Mouse (Mus musculus) layer of hippocampus, adult 18-20 months (tissue): ENCODE measurements at regions not wholly inside any gene's neighbourhood (a gene's known extent, or its start where the extent isn't known, plus 50 kb on each side); places are given as distances from the start of the nearest gene placed in this dataset.
A peak's percentile ranks its signal among the peaks of the same experiment; 100 is the strongest.

Source experiments
- DNase-seq, 2 experiments: peaks; one replicate each; pipeline ENCODE4 v3.0.0; 2022; ENCODE audit warnings: low spot score in 2 of 2

GRCm38 (mm10) chr11:110715300-110715699 is 252.5 kb upstream of the Kcnj16 start:
- DNase-seq = no peak

GRCm38 (mm10) chr11:110716369-110716768 is 251.5 kb upstream of the Kcnj16 start:
- no peak for DNase-seq

- DNase-seq = no peak
These were observed 245.1 kb upstream of the Kcnj16 start for GRCm38 (mm10) chr11:110722701-110723100.

GRCm38 (mm10) chr11:110723971-110724370 is 243.9 kb upstream of the Kcnj16 start:
- DNase-seq = no peak

GRCm38 (mm10) chr11:110727357-110727961 is 240.4 kb upstream of the Kcnj16 start:
- no peak for DNase-seq

- DNase-seq = no peak
These were observed 236.3 kb upstream of the Kcnj16 start for GRCm38 (mm10) chr11:110731510-110731909.

GRCm38 (mm10) chr11:110774128-110774527 is 193.7 kb upstream of the Kcnj16 start:
- DNase-seq = no peak

- DNase-seq = no peak
These were observed 186.1 kb upstream of the Kcnj16 start for GRCm38 (mm10) chr11:110781492-110782276.

- no peak for DNase-seq
These were observed 178.3 kb upstream of the Kcnj16 start for GRCm38 (mm10) chr11:110789537-110789936.

- peak in 1 of 2 experiments; percentile 11 for DNase-seq
These were observed 167.8 kb upstream of the Kcnj16 start for GRCm38 (mm10) chr11:110799887-110800578.

- DNase-seq = no peak
These were observed 165.8 kb upstream of the Kcnj16 start for GRCm38 (mm10) chr11:110802013-110802412.

- DNase-seq = peak in 1 of 2 experiments; percentile 49
These were observed 163.8 kb upstream of the Kcnj16 start for GRCm38 (mm10) chr11:110804079-110804478.

GRCm38 (mm10) chr11:110813137-110813536 is 154.7 kb upstream of the Kcnj16 start:
- no peak for DNase-seq

- no peak for DNase-seq
These were observed 153.1 kb upstream of the Kcnj16 start for GRCm38 (mm10) chr11:110814732-110815131.

- no peak for DNase-seq
These were observed 152.6 kb upstream of the Kcnj16 start for GRCm38 (mm10) chr11:110815206-110815605.

GRCm38 (mm10) chr11:110828584-110828983 is 139.2 kb upstream of the Kcnj16 start:
- DNase-seq = no peak

GRCm38 (mm10) chr11:110836688-110837087 is 131.1 kb upstream of the Kcnj16 start:
- no peak for DNase-seq

GRCm38 (mm10) chr11:110839316-110839715 is 128.5 kb upstream of the Kcnj16 start:
- DNase-seq = no peak

- no peak for DNase-seq
These were observed 99.5 kb upstream of the Kcnj16 start for GRCm38 (mm10) chr11:110868319-110868718.

GRCm38 (mm10) chr11:110870133-110870532 is 97.7 kb upstream of the Kcnj16 start:
- no peak for DNase-seq

- DNase-seq = no peak
These were observed 93.2 kb upstream of the Kcnj16 start for GRCm38 (mm10) chr11:110874626-110875025.

GRCm38 (mm10) chr11:110880971-110881370 is 86.9 kb upstream of the Kcnj16 start:
- no peak for DNase-seq
